Mouse (Mus musculus) midbrain, embryonic 12.5 days (tissue): ENCODE results near the gene Gusb. TPM values are rescaled to one million over a fixed set of nuclear protein-coding genes. Genes with fewer than 3 reads are reported as not detected.

Experiments used
- ATAC-seq: fragments of 200-750 bp; cut with Nextera tagmentation; 2 replicates; pipeline ENCODE4 v1.8.0; 2017; ENCODE audit warnings: low read depth, moderate TSS enrichment, moderate library complexity; ENCODE audit not compliant: low FRiP score
- H3K27ac ChIP-seq: fragments of 300-500 bp; sonication (generic); replicated peaks from 2 replicates; pipeline ENCODE4 v1.5.1; 2016; ENCODE audit warnings: mild to moderate bottlenecking
- H3K27me3 ChIP-seq: fragments of 300-500 bp; sonication (generic); 2 replicates; pipeline ENCODE4 v1.6.1; 2016; ENCODE audit warnings: mild to moderate bottlenecking
- H3K36me3 ChIP-seq: fragments of 300-500 bp; sonication (generic); 2 replicates; pipeline ENCODE4 v1.6.1; 2016
- H3K4me1 ChIP-seq: fragments of 300-500 bp; sonication (generic); 2 replicates; pipeline ENCODE4 v1.6.1; 2016
- H3K4me2 ChIP-seq: fragments of 300-500 bp; sonication (generic); replicated peaks from 2 replicates; pipeline ENCODE4 v1.6.1; 2016; ENCODE audit warnings: mild to moderate bottlenecking, moderate library complexity
- H3K4me3 ChIP-seq: fragments of 300-500 bp; sonication (generic); 2 replicates; pipeline ENCODE4 v1.5.1; 2016; ENCODE audit warnings: mild to moderate bottlenecking
- H3K9ac ChIP-seq: fragments of 300-500 bp; sonication (generic); replicated peaks from 2 replicates; pipeline ENCODE4 v1.6.1; 2016; ENCODE audit warnings: mild to moderate bottlenecking, moderate library complexity
- H3K9me3 ChIP-seq: fragments of 300-500 bp; sonication (generic); 2 replicates; pipeline ENCODE4 v1.6.1; 2016; ENCODE audit warnings: mild to moderate bottlenecking
- WGBS: fragments of 180-500 bp; shearing (Covaris S2); methylation state at CpG from one replicate; pipeline ENCODE4 v1.1.7; 2016; 5-methylcytosine and 5-hydroxymethylcytosine counted together
- polyA plus RNA-seq: library from polyadenylated mRNA; unstranded; fragments of >200 nt; fragmentation: Nextera tagmentation; extraction: Ambion mirVana; gene quantifications from 2 replicates; pipeline ENCODE4 v1.2.1, GENCODE M21; 2016

The Gusb gene
- polyA plus RNA-seq, 1 experiment from 2014 or later, result 29.7 TPM

- WGBS, result 71% methylated on average over 19 of the region's 19 CpGs
- Histone ChIP-seq H3K27me3 (no peaks in the 10 kb centered on the region), H3K27ac (no peak overlapping the region), H3K4me1 (peaks cover 10% of the 10 kb centered on the region; the same call in 1 of the 2 replicates), H3K9me3 (no peaks in the 10 kb centered on the region), H3K36me3 (peaks cover 4% of the 10 kb centered on the region; the same call in 1 of the 2 replicates), H3K9ac (no peak overlapping the region), H3K4me3 (no peak overlapping the region), H3K4me2 (no peak overlapping the region)
- no peak for ATAC-seq
Measured at GRCm38 (mm10) chr5:129997700-129998099, 5.1 kb downstream of the Gusb start.

GRCm38 (mm10) chr5:129994989-129995388 lies 7.9 kb downstream of the Gusb start:
- Histone ChIP-seq H3K9ac (no peak overlapping the region), H3K36me3 (peaks cover 6% of the 10 kb centered on the region; the same call in 1 of the 2 replicates), H3K4me2 (no peak overlapping the region), H3K27me3 (no peaks in the 10 kb centered on the region), H3K27ac (no peak overlapping the region), H3K9me3 (no peaks in the 10 kb centered on the region), H3K4me1 (no peaks in the 10 kb centered on the region), H3K4me3 (no peak overlapping the region)
- ATAC-seq, result no peak
- 93% methylated on average over 7 of the region's 7 CpGs for WGBS

- Histone ChIP-seq H3K4me3 (no peak overlapping the region), H3K36me3 (peaks cover 20% of the 10 kb centered on the region), H3K27me3 (no peaks in the 10 kb centered on the region), H3K9ac (no peak overlapping the region), H3K27ac (no peak overlapping the region), H3K4me2 (no peak overlapping the region), H3K4me1 (no peaks in the 10 kb centered on the region), H3K9me3 (no peaks in the 10 kb centered on the region)
- 96% methylated on average over 14 of the region's 14 CpGs for WGBS
- ATAC-seq, result no peak
Measured at GRCm38 (mm10) chr5:129993374-129993773, 9.5 kb downstream of the Gusb start.

- Histone ChIP-seq H3K36me3 (peaks cover 21% of the 10 kb centered on the region), H3K4me1 (no peaks in the 10 kb centered on the region), H3K4me2 (no peak overlapping the region), H3K27ac (no peak overlapping the region), H3K9me3 (no peaks in the 10 kb centered on the region), H3K4me3 (no peak overlapping the region), H3K27me3 (no peaks in the 10 kb centered on the region), H3K9ac (no peak overlapping the region)
- no peak for ATAC-seq
- WGBS, result 92% methylated on average over 5 of the region's 5 CpGs
Measured at GRCm38 (mm10) chr5:129991898-129992297, 11.0 kb downstream of the Gusb start.

- H3K4me3 ChIP-seq, result no peak overlapping the region
- ATAC-seq, result no peak
Measured at GRCm38 (mm10) chr5:129989376-129989775, 13.5 kb downstream of the Gusb start.

GRCm38 (mm10) chr5:129980216-129980615 lies 22.6 kb downstream of the Gusb start:
- Histone ChIP-seq H3K9ac (no peak overlapping the region), H3K27me3 (no peaks in the 10 kb centered on the region), H3K4me2 (no peak overlapping the region), H3K4me1 (0 out of 2 replicates have a peak, but pooled peaks cover 2% of the 10 kb centered on the region), H3K9me3 (no peaks in the 10 kb centered on the region), H3K4me3 (no peak overlapping the region), H3K36me3 (peaks cover 12% of the 10 kb centered on the region), H3K27ac (no peak overlapping the region)
- ATAC-seq, result no peak
- 83% methylated on average over 3 of the region's 3 CpGs for WGBS

More at GRCm38 (mm10) chr5:129989376-129989775, 13.5 kb downstream of the Gusb start:
- no peak overlapping the region for H3K9ac ChIP-seq
- H3K9me3 ChIP-seq, result no peaks in the 10 kb centered on the region
- H3K4me2 ChIP-seq, result no peak overlapping the region
- peaks cover 21% of the 10 kb centered on the region for H3K36me3 ChIP-seq
- H3K27ac ChIP-seq, result no peak overlapping the region
- H3K4me1 ChIP-seq, result no peaks in the 10 kb centered on the region
- WGBS, result 87% methylated on average over 13 of the region's 13 CpGs
- no peaks in the 10 kb centered on the region for H3K27me3 ChIP-seq

GRCm38 (mm10) chr5:129978608-129979007 lies 24.2 kb downstream of the Gusb start:
- Histone ChIP-seq H3K4me1 (0 out of 2 replicates have a peak, but pooled peaks cover 2% of the 10 kb centered on the region), H3K9ac (no peak overlapping the region), H3K4me2 (no peak overlapping the region), H3K4me3 (no peak overlapping the region), H3K9me3 (no peaks in the 10 kb centered on the region), H3K36me3 (peaks cover 12% of the 10 kb centered on the region), H3K27ac (no peak overlapping the region), H3K27me3 (no peaks in the 10 kb centered on the region)
- no peak for ATAC-seq
- 92% methylated on average over 5 of the region's 5 CpGs for WGBS

- H3K4me2 ChIP-seq, result no peak overlapping the region
- ATAC-seq, result no peak
- WGBS, result 83% methylated on average over 4 of the region's 4 CpGs
- H3K27me3 ChIP-seq, result no peaks in the 10 kb centered on the region
- no peaks in the 10 kb centered on the region for H3K9me3 ChIP-seq
- H3K4me1 ChIP-seq, result 0 out of 2 replicates have a peak, but pooled peaks cover 2% of the 10 kb centered on the region
- peaks cover 6% of the 10 kb centered on the region; the same call in 1 of the 2 replicates for H3K36me3 ChIP-seq
- H3K27ac ChIP-seq, result no peak overlapping the region
- H3K9ac ChIP-seq, result no peak overlapping the region
- H3K4me3 ChIP-seq, result no peak overlapping the region
Measured at GRCm38 (mm10) chr5:129977768-129978167, 25.1 kb downstream of the Gusb start.

- Histone ChIP-seq H3K9ac (no peak overlapping the region), H3K4me3 (no peak overlapping the region), H3K9me3 (no peaks in the 10 kb centered on the region), H3K27me3 (no peaks in the 10 kb centered on the region), H3K4me2 (no peak overlapping the region), H3K27ac (no peak overlapping the region), H3K36me3 (peaks cover 6% of the 10 kb centered on the region; the same call in 1 of the 2 replicates), H3K4me1 (no peaks in the 10 kb centered on the region)
- ATAC-seq, result no peak
- 95% methylated on average over 4 of the region's 4 CpGs for WGBS
Measured at GRCm38 (mm10) chr5:129974866-129975311, 28.0 kb downstream of the Gusb start.

- peaks cover 6% of the 10 kb centered on the region; the same call in 1 of the 2 replicates for H3K36me3 ChIP-seq
- no peaks in the 10 kb centered on the region for H3K9me3 ChIP-seq
- no peaks in the 10 kb centered on the region for H3K27me3 ChIP-seq
- H3K27ac ChIP-seq, result no peak overlapping the region
- ATAC-seq, result no peak
- H3K4me2 ChIP-seq, result no peak overlapping the region
- H3K4me3 ChIP-seq, result no peak overlapping the region
- no peak overlapping the region for H3K9ac ChIP-seq
- WGBS, result 93% methylated on average over 4 of the region's 4 CpGs
- no peaks in the 10 kb centered on the region for H3K4me1 ChIP-seq
Measured at GRCm38 (mm10) chr5:129974354-129974753, 28.5 kb downstream of the Gusb start.

GRCm38 (mm10) chr5:129971491-129971890 lies 31.4 kb downstream of the Gusb start:
- Histone ChIP-seq H3K27me3 (no peaks in the 10 kb centered on the region), H3K4me2 (no peak overlapping the region), H3K9ac (no peak overlapping the region), H3K27ac (no peak overlapping the region), H3K36me3 (peaks cover 6% of the 10 kb centered on the region; the same call in 1 of the 2 replicates), H3K4me1 (no peaks in the 10 kb centered on the region), H3K4me3 (no peak overlapping the region), H3K9me3 (no peaks in the 10 kb centered on the region)
- ATAC-seq, result no peak
- WGBS, result 94% methylated on average over 4 of the region's 4 CpGs

- 0 out of 2 replicates have a peak, but pooled peaks cover 3% of the 10 kb centered on the region for H3K36me3 ChIP-seq
- ATAC-seq, result no peak
- no peaks in the 10 kb centered on the region for H3K27me3 ChIP-seq
- H3K4me1 ChIP-seq, result no peaks in the 10 kb centered on the region
- H3K9me3 ChIP-seq, result no peaks in the 10 kb centered on the region
- WGBS, result 90% methylated on average over 7 of the region's 7 CpGs
- H3K27ac ChIP-seq, result no peak overlapping the region
- H3K9ac ChIP-seq, result no peak overlapping the region
- H3K4me3 ChIP-seq, result no peak overlapping the region
- no peak overlapping the region for H3K4me2 ChIP-seq
Measured at GRCm38 (mm10) chr5:129968417-129968816, 34.4 kb downstream of the Gusb start.

GRCm38 (mm10) chr5:129966448-129966847 lies 36.4 kb downstream of the Gusb start:
- Histone ChIP-seq H3K4me1 (no peaks in the 10 kb centered on the region), H3K36me3 (no peaks in the 10 kb centered on the region), H3K27me3 (no peaks in the 10 kb centered on the region), H3K4me3 (no peak overlapping the region), H3K4me2 (no peak overlapping the region), H3K9me3 (no peaks in the 10 kb centered on the region), H3K27ac (no peak overlapping the region), H3K9ac (no peak overlapping the region)
- ATAC-seq, result no peak
- 90% methylated on average over 3 of the region's 3 CpGs for WGBS
